Mouse (Mus musculus): ENCODE data around the gene Lrp4. TPM values are rescaled to one million over a fixed set of nuclear protein-coding genes. Genes with fewer than 3 reads are reported as not detected.
"Not testable (repeated sequence)": the region's sequence is repeated elsewhere in the genome, so short reads cannot be mapped to it uniquely, and the experiment has no call there.

The Lrp4 gene
- total RNA-seq, 1 experiment from 2014 or later = 1.0 TPM

DNA sequence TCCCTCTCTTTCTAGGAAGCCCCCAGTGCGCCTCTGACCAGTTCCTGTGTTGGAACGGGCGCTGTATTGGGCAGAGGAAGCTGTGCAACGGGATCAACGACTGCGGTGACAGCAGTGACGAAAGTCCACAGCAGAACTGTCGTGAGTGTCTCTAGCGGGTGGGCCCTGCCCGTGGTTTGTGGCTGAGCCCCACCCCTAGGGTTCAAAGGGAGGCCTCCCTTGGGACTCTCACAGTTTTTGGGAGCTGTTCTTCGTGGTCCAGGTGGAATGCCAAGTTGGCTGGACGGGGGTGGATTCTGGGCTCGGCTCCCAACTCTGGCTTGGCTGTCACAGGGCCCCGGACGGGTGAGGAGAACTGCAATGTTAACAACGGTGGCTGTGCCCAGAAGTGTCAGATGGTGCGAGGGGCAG is 18.9 kb downstream of the Lrp4 start:
- ATAC-seq (ENCODE audit: extremely low read depth, insufficient number of reproducible peaks, low FRiP score, poor library complexity, severe bottlenecking) = 0 out of 2 replicates have a peak, but pooled peaks have one; percentile 37

DNA sequence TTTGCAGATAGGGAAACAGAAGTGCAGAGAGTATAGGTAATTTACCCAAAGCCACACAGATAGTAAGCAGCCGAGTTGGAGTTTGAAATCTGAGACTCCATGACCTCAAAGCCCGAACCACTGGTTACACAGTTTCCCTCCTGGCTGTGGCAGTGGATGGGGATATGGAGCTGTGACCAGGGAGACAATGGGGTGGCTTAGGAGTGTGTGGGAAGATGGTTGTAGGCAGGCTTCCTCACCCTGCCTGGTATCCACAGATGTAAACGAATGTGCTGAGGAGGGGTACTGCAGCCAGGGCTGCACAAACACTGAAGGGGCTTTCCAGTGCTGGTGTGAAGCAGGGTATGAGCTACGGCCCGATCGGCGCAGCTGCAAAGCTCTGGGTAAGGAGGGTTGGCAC is 19.5 kb downstream of the Lrp4 start:
- ATAC-seq (ENCODE audit: extremely low read depth, insufficient number of reproducible peaks, low FRiP score, poor library complexity, severe bottlenecking) = no peak

DNA sequence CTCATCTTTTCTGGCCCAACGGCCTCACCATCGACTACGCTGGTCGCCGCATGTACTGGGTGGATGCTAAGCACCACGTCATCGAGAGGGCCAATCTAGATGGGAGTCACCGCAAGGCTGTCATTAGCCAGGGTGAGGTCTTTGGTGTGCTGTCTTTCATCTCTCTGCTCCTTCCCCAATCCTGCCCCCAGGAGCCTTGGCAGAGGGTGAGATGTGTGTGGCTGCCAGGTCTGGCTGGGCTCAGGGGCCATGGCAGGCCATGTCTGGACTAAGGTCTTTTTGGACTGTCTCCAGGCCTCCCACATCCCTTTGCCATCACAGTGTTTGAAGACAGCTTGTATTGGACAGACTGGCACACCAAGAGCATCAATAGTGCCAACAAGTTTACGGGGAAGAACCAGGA is 23.1 kb downstream of the Lrp4 start:
- ATAC-seq (ENCODE audit: extremely low read depth, insufficient number of reproducible peaks, low FRiP score, poor library complexity, severe bottlenecking) = no peak

DNA sequence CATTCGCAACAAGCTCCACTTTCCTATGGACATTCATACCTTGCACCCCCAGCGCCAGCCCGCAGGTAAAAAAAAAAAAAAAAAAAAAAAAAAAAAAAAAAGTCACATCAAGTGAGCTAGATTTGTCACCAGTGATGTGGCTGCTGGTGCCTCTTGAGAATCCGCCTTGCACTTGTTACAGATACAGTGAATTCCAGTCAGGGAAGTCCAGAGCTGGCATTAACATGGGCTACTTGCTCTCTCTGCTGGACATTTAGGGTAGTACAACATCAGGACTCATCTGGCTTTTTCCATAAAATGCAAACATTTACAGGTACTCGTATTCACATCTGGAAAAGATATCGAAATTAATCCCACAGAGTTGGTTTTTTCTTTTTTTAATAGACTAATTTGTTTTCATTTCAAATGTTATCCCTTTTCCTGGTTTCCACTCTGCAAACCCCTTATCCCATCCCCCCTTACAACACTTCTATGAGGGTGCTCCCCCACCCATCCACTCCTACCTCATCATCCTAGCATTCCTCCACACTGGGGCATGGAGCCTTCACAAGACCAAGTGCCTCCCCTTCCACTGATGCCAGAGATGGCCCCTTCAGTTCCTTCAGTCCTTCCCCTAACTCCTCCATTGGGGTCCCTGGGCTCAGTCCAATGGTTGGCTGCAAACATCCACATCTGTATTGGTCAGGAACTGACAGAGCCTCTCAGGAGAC is 23.6 kb downstream of the Lrp4 start:
- no peak for ATAC-seq (ENCODE audit: extremely low read depth, insufficient number of reproducible peaks, low FRiP score, poor library complexity, severe bottlenecking)

DNA sequence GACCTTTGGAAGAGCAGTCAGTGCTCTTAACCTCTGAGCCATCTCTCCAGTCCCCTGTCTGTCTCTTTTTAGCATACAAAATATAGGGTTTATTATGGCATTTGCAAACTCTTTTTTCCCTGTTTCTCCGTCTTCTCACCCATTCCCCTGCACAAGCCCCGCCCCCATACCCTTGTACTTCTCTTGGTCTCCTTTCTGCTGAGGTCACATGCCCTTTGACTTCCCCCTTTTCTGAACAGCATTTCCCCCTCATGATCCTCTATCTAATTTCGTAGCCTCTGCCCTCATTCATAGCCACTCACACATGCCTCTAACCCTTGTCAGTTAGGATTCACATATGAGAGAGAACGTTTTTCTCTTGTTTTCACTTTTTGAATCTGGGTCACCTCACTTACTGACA is 27.4 kb downstream of the Lrp4 start:
- no peak for ATAC-seq (ENCODE audit: extremely low read depth, insufficient number of reproducible peaks, low FRiP score, poor library complexity, severe bottlenecking)

DNA sequence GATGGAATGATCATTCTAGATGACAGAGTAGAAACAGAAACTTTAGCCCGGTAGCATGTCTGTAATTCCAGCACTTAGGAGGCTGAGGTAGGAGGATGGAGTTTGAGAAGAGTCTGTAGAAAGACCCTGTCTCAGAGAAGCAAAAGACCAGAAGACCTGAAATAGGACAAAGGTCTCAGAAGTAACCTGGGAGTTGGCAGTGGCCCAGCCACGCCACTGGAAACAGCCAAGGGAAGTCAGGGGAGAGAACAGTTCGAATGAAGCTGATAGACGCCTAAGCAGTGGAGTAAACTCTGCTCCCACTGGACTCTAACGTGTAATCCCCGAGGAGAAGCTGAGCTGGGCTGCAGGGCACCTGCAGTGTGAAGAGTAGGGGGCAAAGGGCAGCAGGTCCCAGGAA is 27.9 kb downstream of the Lrp4 start:
- no peak for ATAC-seq (ENCODE audit: extremely low read depth, insufficient number of reproducible peaks, low FRiP score, poor library complexity, severe bottlenecking)

DNA sequence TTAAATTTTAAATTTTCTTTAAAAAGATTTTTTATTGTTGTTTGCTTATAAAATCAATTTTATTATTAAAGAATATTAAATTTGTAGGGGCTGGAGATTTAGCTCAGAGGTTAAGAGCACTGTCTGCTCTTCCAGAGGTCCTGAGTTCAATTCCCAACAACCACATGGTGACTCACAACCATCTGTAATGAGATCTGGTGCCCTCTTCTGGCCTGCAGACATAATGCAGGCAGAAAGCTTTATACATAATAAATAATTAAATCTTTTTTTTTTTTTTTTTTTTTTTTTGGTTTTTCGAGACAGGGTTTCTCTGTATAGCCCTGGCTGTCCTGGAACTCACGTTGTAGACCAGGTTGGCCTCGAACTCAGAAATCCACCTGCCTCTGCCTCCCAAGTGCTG is 30.0 kb downstream of the Lrp4 start:
- ATAC-seq (ENCODE audit: extremely low read depth, insufficient number of reproducible peaks, low FRiP score, poor library complexity, severe bottlenecking) = not testable (repeated sequence)

DNA sequence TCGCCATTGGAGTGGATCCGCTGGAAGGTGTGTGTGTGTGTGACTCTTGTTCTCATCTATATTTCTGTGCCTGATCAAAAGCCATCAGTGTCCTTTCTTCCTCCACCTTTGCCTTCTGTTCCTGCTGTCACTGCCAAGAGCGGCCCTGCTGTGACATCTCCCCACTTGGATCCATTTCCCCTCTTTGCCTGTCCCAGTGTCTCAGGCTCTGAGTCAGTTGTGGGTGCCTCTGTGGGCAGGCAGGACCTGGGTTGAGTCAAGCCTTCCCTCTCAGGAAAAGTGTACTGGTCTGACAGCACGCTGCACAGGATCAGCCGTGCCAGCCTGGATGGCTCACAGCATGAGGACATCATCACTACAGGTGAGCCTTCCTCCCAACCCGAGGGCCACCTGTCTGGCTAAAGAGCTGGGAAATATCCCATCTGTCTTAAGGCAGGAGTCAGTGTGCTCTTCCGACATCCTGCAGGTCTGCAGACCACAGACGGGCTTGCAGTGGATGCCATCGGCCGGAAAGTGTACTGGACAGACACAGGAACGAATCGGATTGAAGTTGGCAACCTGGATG is 34.8 kb downstream of the Lrp4 start:
- no peak for ATAC-seq (ENCODE audit: extremely low read depth, insufficient number of reproducible peaks, low FRiP score, poor library complexity, severe bottlenecking)

DNA sequence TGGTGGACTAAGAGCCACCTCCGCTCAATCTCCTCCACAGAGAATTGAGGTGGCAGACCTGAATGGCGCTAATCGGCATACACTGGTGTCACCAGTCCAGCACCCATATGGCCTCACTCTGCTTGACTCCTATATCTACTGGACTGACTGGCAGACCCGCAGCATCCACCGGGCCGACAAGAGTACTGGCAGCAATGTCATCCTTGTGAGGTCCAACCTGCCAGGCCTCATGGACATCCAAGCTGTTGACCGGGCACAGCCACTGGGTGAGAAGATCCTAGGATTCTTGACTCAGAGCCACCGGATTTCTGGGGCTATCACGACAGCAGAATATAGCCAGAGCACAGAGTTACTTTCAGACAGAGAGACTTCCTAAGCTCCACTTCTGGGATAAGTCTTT is 36.7 kb downstream of the Lrp4 start:
- ATAC-seq (ENCODE audit: extremely low read depth, insufficient number of reproducible peaks, low FRiP score, poor library complexity, severe bottlenecking) = no peak

DNA sequence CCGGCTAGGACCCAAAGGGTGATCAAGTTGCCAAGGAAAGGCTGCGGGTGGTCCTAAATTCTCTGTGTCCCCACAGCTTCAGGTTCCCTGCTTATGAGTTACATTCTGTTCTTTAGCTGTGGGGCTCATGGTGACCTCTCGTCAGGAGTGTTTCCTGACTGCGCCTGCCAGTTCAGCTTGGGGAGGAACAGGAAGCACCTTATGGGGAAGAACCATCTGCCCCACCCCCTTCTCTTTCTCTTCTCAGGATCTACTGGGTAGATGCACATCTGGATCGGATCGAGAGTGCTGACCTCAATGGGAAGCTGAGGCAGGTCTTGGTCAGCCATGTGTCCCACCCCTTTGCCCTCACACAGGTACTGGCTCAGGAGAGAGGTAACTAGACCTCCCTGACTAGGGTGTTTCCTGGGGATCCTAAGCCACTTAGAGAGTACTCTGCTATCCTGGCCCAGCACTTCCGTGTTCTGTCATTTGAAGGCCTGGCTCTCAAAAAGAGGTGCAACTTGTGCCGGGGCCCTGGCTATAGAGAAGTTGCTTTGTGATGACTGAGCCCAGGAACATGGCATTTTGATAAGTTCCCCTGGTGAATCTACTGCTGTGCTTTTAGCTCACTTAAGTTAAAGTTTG is 40.9 kb downstream of the Lrp4 start:
- ATAC-seq (ENCODE audit: extremely low read depth, insufficient number of reproducible peaks, low FRiP score, poor library complexity, severe bottlenecking) = peak; percentile 51

DNA sequence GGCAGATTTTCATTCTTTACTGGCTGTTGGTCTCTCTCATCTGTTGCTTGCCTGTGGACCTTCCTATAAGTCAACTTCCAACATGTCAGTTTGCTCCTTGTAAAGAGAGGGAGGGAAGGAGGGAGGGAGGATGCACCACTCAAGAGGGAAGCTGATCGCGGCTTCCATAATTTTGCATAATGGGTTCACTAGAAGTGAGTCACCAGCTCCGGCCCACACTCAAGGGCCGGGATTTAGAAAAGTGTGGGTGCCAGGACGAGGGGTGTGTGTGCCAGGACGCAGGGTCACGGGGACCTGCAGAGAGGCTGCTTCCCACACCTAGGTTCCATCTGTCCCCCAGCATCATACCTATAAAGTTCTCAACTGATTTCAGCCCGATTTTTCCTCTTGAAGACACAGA is 50.8 kb downstream of the Lrp4 start:
- no peak for ATAC-seq (ENCODE audit: extremely low read depth, insufficient number of reproducible peaks, low FRiP score, poor library complexity, severe bottlenecking)

DNA sequence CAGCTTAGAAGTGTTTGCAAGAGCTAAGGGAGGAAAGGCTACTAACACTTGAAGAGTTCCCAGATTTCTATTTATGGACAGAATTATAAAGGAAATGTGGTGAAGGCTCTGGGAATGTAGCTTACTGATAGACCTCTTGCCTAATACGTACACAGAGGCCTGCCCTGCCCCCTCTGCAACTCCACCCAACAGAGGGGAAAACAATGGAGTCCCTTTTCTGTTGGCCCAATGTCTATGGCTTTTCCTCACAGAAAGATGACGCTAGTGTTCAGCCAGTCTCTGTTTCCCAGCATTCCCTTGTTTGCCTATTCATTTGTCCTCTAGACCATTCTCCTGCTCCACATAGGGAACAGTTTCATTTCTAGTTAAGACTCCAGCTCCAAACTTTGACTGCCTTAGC is 59.9 kb downstream of the Lrp4 start:
- no peak for ATAC-seq (ENCODE audit: extremely low read depth, insufficient number of reproducible peaks, low FRiP score, poor library complexity, severe bottlenecking)

DNA sequence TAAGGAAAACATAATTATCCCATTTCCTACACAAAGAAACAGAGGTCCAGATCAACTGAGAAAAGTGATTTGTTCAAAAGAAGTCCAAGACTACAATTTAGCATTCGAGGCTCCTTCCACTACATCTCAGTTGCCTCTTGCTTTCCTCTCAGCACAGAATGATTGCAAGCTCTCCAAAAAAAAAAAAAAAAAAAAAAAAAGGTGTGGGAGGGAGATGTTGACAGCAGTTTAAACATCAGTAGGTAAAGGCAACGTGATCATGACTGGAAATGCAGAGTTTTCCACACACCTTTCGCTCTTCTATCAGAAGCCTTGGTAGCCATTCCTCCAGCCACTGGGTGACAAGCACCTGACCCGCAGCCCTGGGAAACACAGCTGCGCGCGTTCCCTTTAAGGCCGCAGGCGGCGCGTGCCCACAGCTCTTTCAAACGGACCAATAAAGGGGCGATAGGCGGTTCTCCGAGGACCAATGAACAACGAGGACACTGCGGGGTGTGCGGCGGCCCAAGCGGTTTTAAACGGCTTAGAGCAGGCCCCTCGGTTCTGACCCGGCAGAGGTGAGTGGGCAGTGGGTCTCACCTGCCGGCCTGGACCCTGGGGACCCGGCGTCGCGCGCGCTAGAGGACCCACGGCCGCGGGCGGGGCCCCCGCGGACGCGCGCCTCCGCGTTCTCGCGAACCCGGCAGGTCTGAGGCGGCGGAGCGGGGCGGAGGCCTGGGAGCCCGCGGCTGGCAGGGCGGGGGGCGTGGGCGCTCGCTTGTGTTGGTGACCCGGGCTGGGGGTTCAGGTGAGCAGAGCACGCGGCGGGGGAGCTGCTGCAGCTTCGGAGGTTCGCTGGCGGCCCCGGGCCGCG is 69.2 kb downstream of the Lrp4 start, which contains the start of gene Ckap5:
TSS of gene Ckap5 (plus strand) at position 469 of the 853 bp plus-strand sequence.
- ATAC-seq (ENCODE audit: extremely low read depth, insufficient number of reproducible peaks, low FRiP score, poor library complexity, severe bottlenecking) = peak; percentile 100

DNA sequence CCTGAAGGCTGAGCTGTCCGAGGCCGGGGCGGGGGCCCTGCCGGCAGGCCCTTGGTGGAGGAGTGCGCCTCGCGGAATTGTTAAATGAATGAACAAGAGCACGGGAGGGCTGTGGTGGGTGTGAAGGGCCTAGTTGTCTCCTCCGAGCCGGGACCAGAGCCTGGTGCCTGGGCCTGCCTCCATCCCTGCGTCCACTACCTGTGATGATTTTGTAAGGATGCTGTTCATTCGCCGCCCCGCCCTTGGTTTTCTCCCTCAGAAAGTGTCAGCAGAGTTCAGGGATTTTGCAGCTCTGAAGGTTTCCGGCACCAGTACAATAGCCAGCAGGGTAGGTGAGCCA is 69.8 kb downstream of the Lrp4 start:
- ATAC-seq (ENCODE audit: extremely low read depth, insufficient number of reproducible peaks, low FRiP score, poor library complexity, severe bottlenecking) = no peak

DNA sequence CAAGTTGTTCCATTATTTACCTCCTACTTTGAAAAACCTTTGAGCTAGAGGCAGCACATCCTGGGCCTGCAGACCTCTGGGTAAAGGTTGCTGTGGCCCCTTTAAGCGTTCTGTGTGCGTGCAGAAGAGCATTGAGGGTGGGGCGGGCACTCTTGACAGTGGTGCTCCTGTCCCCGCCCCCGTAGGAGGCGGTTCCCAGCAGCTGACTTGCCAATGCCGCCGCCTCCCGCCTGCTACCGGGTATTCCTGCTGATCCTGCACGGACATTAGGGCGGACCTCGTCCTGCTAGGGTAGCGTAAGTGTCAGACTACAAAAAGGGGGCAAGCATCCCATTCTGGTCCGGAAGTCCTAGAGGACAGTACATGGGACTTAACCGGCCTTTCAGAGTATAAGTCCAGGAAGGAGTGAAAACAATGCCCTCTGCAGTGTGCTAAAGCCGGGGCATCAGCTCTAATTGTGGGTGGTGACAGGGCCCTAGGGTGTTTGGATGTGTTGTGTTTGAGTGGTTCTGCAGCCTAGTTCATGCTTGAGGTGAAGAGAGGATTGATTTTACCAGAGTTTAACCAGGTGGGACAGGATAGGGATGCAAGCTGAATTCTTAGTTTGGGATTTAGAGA is 80.4 kb downstream of the Lrp4 start:
- ATAC-seq (ENCODE audit: extremely low read depth, insufficient number of reproducible peaks, low FRiP score, poor library complexity, severe bottlenecking) = peak; percentile 100

Other genes with a start within 250 kb of the Lrp4 start
- 42.1 and 44.1 TPM in 2 replicates for gene Ddb2, start 220.5 kb upstream of the Lrp4 start, total RNA-seq (2017)
- gene Pacsin3, start 201.6 kb upstream of the Lrp4 start, total RNA-seq (2017) = not detected in 2 replicates
- gene Arfgap2, start 192.5 kb upstream of the Lrp4 start, total RNA-seq (2017) = 46.5 and 48.3 TPM in 2 replicates
- 1.7 and 2.9 TPM in 2 replicates for gene 1110051M20Rik, start 12.8 kb upstream of the Lrp4 start, total RNA-seq (2017)
- gene Ckap5, start 69.3 kb downstream of the Lrp4 start, total RNA-seq (2017) = 31.4 and 35.0 TPM in 2 replicates
- 0.23 TPM in 1 of 2 replicates, not detected in the other for gene F2, start 178.9 kb downstream of the Lrp4 start, total RNA-seq (2017)
- 19.0 and 19.2 TPM in 2 replicates for gene Zfp408, start 192.3 kb downstream of the Lrp4 start, total RNA-seq (2017)
- 75.8 and 91.2 TPM in 2 replicates for gene Arhgap1, start 192.3 kb downstream of the Lrp4 start, total RNA-seq (2017)